Mouse (Mus musculus) CH12.LX (cell line): ENCODE results near the gene Pank2. TPM values are rescaled to one million over a fixed set of nuclear protein-coding genes. Genes with fewer than 3 reads are reported as not detected.

ENCODE experiments used
- DNase-seq: peaks from one replicate; pipeline ENCODE4 v3.0.0-alpha.2; 2013; ENCODE audit errors: extremely low read depth
- H3K27ac ChIP-seq: 2 replicates; pipeline ENCODE4 v1.5.1; 2012; ENCODE audit warnings: low read depth, mild to moderate bottlenecking, control low read depth, moderate library complexity; ENCODE audit not compliant: insufficient read depth
- H3K27me3 ChIP-seq: replicated peaks from 2 replicates; pipeline ENCODE3; 2012; ENCODE audit warnings: inconsistent platforms
- H3K36me3 ChIP-seq, 2 experiments: replicated peaks in 1 of 2; 2 replicates each; pipeline versions ENCODE3 to v1.6.1; 2012; ENCODE audit warnings: inconsistent platforms in 1 of 2, low read length in 1 of 2, mild to moderate bottlenecking in 1 of 2, mixed read lengths in 1 of 2, moderate library complexity in 1 of 2; ENCODE audit not compliant: control insufficient read depth in 1 of 2, insufficient read depth in 1 of 2
- H3K4me1 ChIP-seq, 2 experiments: 2 replicates each; pipeline ENCODE4 v1.6.1; 2012; ENCODE audit warnings: inconsistent platforms in 1 of 2, moderate library complexity in 1 of 2; ENCODE audit not compliant: insufficient read depth in 2 of 2, control insufficient read depth in 1 of 2
- H3K4me2 ChIP-seq: 2 replicates; pipeline ENCODE4 v1.6.1; 2012; ENCODE audit warnings: low read depth, mild to moderate bottlenecking, control low read depth; ENCODE audit not compliant: poor library complexity, insufficient read depth, severe bottlenecking
- H3K4me3 ChIP-seq, 3 experiments: fragments of 150-350 bp in 1 of 3; sonication (generic) in 1 of 3; replicated peaks in 1 of 3; 2 replicates each; pipeline versions ENCODE3 to v1.5.1; 2011 to 2012; ENCODE audit warnings: low read depth in 2 of 3, low read length in 2 of 3, mild to moderate bottlenecking in 2 of 3, moderate library complexity in 2 of 3, control low read depth in 1 of 3, improper control_type of control experiment in 1 of 3, inconsistent platforms in 1 of 3, mixed read lengths in 1 of 3; ENCODE audit not compliant: poor library complexity in 1 of 3
- H3K79me2 ChIP-seq: replicated peaks from 2 replicates; pipeline ENCODE4 v1.6.1; 2012; ENCODE audit warnings: mild to moderate bottlenecking, moderate library complexity; ENCODE audit not compliant: control insufficient read depth, poor library complexity, insufficient read depth, severe bottlenecking; ENCODE audit errors: extremely low read depth
- H3K9ac ChIP-seq: 2 replicates; pipeline ENCODE4 v1.6.1; 2012; ENCODE audit warnings: low read depth, mild to moderate bottlenecking, control low read depth, moderate library complexity; ENCODE audit not compliant: insufficient read depth
- H3K9me3 ChIP-seq: replicated peaks from 2 replicates; pipeline ENCODE3; 2012; ENCODE audit warnings: low read length, inconsistent platforms, mixed read lengths
- BHLHE40 ChIP-seq: IDR thresholded peaks from 2 replicates; pipeline ENCODE4 v1.6.1; 2011; ENCODE audit warnings: mild to moderate bottlenecking, low read depth, low read length, improper control_type of control experiment
- CHD1 ChIP-seq: IDR thresholded peaks from 2 replicates; pipeline ENCODE4 v1.6.1; 2012; ENCODE audit warnings: low read depth, low read length, improper control_type of control experiment, inconsistent platforms
- CHD2 ChIP-seq: IDR thresholded peaks from 2 replicates; pipeline ENCODE4 v1.6.1; 2011; ENCODE audit warnings: low read length, improper control_type of control experiment
- CTCF ChIP-seq, 2 experiments: IDR thresholded peaks in 1 of 2; conservative IDR thresholded peaks in 1 of 2; 2 replicates each; pipeline ENCODE4 v1.5.1; 2011 to 2012; ENCODE audit warnings: low read depth in 2 of 2, low read length in 2 of 2, improper control_type of control experiment in 1 of 2, inconsistent platforms in 1 of 2, mild to moderate bottlenecking in 1 of 2, moderate library complexity in 1 of 2
- E2F4 ChIP-seq: IDR thresholded peaks from 2 replicates; pipeline ENCODE4 v1.6.1; 2011; ENCODE audit warnings: low read depth, low read length, improper control_type of control experiment; ENCODE audit not compliant: insufficient replicate concordance
- ELF1 ChIP-seq: IDR thresholded peaks from 2 replicates; pipeline ENCODE4 v1.6.1; 2014; ENCODE audit warnings: low read depth, mild to moderate bottlenecking, inconsistent platforms, low read length, improper control_type of control experiment
- EP300 ChIP-seq: IDR thresholded peaks from 2 replicates; pipeline ENCODE4 v1.6.1; 2011; ENCODE audit warnings: low read length, improper control_type of control experiment
- ETS1 ChIP-seq: conservative IDR thresholded peaks from 2 replicates; pipeline ENCODE4 v1.6.1; 2012; ENCODE audit warnings: low read depth, mild to moderate bottlenecking, inconsistent platforms, low read length, improper control_type of control experiment, moderate library complexity
- GABPA ChIP-seq: IDR thresholded peaks from 2 replicates; pipeline ENCODE4 v1.6.1; 2012; ENCODE audit warnings: low read depth, low read length, improper control_type of control experiment, inconsistent platforms; ENCODE audit not compliant: insufficient replicate concordance
- HCFC1 ChIP-seq: IDR thresholded peaks from 2 replicates; pipeline ENCODE4 v1.6.1; 2012; ENCODE audit warnings: low read depth, mild to moderate bottlenecking, inconsistent platforms, low read length, improper control_type of control experiment
- IRF4 ChIP-seq: IDR thresholded peaks from 2 replicates; pipeline ENCODE4 v1.6.1; 2014; ENCODE audit warnings: low read depth, mild to moderate bottlenecking, inconsistent platforms, low read length, improper control_type of control experiment
- JUN ChIP-seq: IDR thresholded peaks from 2 replicates; pipeline ENCODE4 v1.6.1; 2011; ENCODE audit warnings: low read depth, mild to moderate bottlenecking, low read length, improper control_type of control experiment, moderate library complexity; ENCODE audit not compliant: insufficient read depth
- JUND ChIP-seq: conservative IDR thresholded peaks from 2 replicates; pipeline ENCODE4 v1.6.1; 2011; ENCODE audit warnings: low read depth, low read length, improper control_type of control experiment
- KAT2A ChIP-seq: IDR thresholded peaks from 2 replicates; pipeline ENCODE4 v1.6.1; 2012; ENCODE audit warnings: low read length, improper control_type of control experiment, inconsistent platforms; ENCODE audit not compliant: insufficient replicate concordance
- MAFK ChIP-seq: IDR thresholded peaks from 2 replicates; pipeline ENCODE4 v1.6.1; 2011; ENCODE audit warnings: low read length, improper control_type of control experiment; ENCODE audit not compliant: insufficient replicate concordance
- MAX ChIP-seq: IDR thresholded peaks from 2 replicates; pipeline ENCODE4 v1.6.1; 2011; ENCODE audit warnings: low read length, improper control_type of control experiment
- MAZ ChIP-seq: IDR thresholded peaks from 2 replicates; pipeline ENCODE4 v1.6.1; 2012; ENCODE audit warnings: low read depth, mild to moderate bottlenecking, inconsistent platforms, low read length, improper control_type of control experiment, moderate library complexity
- MEF2A ChIP-seq: IDR thresholded peaks from 2 replicates; pipeline ENCODE4 v1.6.1; 2014; ENCODE audit warnings: low read depth, mild to moderate bottlenecking, inconsistent platforms, low read length, improper control_type of control experiment, borderline replicate concordance
- MXI1 ChIP-seq: IDR thresholded peaks from 2 replicates; pipeline ENCODE4 v1.6.1; 2011; ENCODE audit warnings: mild to moderate bottlenecking, low read depth, low read length, improper control_type of control experiment
- MYC ChIP-seq: IDR thresholded peaks from 2 replicates; pipeline ENCODE4 v1.6.1; 2011; ENCODE audit warnings: low read depth, mild to moderate bottlenecking, improper control_type of control experiment, low read length
- NELFE ChIP-seq: IDR thresholded peaks from 2 replicates; pipeline ENCODE4 v1.6.1; 2011; ENCODE audit warnings: low read depth, low read length, improper control_type of control experiment
- NRF1 ChIP-seq: IDR thresholded peaks from 2 replicates; pipeline ENCODE4 v1.6.1; 2014; ENCODE audit warnings: low read depth, mild to moderate bottlenecking, inconsistent platforms, low read length, improper control_type of control experiment, moderate library complexity
- PAX5 ChIP-seq: IDR thresholded peaks from 2 replicates; pipeline ENCODE4 v1.6.1; 2012; ENCODE audit warnings: low read length, inconsistent platforms, mixed read lengths
- POLR2A ChIP-seq: IDR thresholded peaks from 2 replicates; pipeline ENCODE4 v1.6.1; 2011; ENCODE audit warnings: low read depth, mild to moderate bottlenecking, improper control_type of control experiment, low read length
- POLR2AphosphoS2 ChIP-seq: IDR thresholded peaks from 2 replicates; pipeline ENCODE4 v1.6.1; 2011; ENCODE audit warnings: low read depth, low read length, improper control_type of control experiment
- RAD21 ChIP-seq: IDR thresholded peaks from 2 replicates; pipeline ENCODE4 v1.6.1; 2011; ENCODE audit warnings: low read depth, mild to moderate bottlenecking, low read length, improper control_type of control experiment, moderate library complexity
- RCOR1 ChIP-seq: conservative IDR thresholded peaks from 2 replicates; pipeline ENCODE4 v1.6.1; 2012; ENCODE audit warnings: low read depth, mild to moderate bottlenecking, inconsistent platforms, low read length, improper control_type of control experiment
- SIN3A ChIP-seq: IDR thresholded peaks from 2 replicates; pipeline ENCODE4 v1.6.1; 2012; ENCODE audit warnings: low read length, improper control_type of control experiment, inconsistent platforms
- SMC3 ChIP-seq: IDR thresholded peaks from 2 replicates; pipeline ENCODE4 v1.6.1; 2011; ENCODE audit warnings: low read depth, low read length, improper control_type of control experiment
- TBP ChIP-seq: conservative IDR thresholded peaks from 2 replicates; pipeline ENCODE4 v1.6.1; 2011; ENCODE audit warnings: low read depth, low read length, improper control_type of control experiment
- TCF12 ChIP-seq: IDR thresholded peaks from 2 replicates; pipeline ENCODE4 v1.6.1; 2014; ENCODE audit warnings: low read depth, mild to moderate bottlenecking, inconsistent platforms, low read length, improper control_type of control experiment
- UBTF ChIP-seq: IDR thresholded peaks from 2 replicates; pipeline ENCODE4 v1.6.1; 2012; ENCODE audit warnings: low read depth, mild to moderate bottlenecking, inconsistent platforms, low read length, improper control_type of control experiment, moderate library complexity
- USF1 ChIP-seq: IDR thresholded peaks from 2 replicates; pipeline ENCODE4 v1.6.1; 2014; ENCODE audit warnings: low read depth, mild to moderate bottlenecking, inconsistent platforms, low read length, improper control_type of control experiment
- USF2 ChIP-seq: conservative IDR thresholded peaks from 2 replicates; pipeline ENCODE4 v1.6.1; 2011; ENCODE audit warnings: low read depth, low read length, improper control_type of control experiment
- ZC3H11A ChIP-seq: IDR thresholded peaks from 2 replicates; pipeline ENCODE4 v1.6.1; 2012; ENCODE audit warnings: low read depth, mild to moderate bottlenecking, inconsistent platforms, low read length, improper control_type of control experiment
- ZKSCAN1 ChIP-seq: IDR thresholded peaks from 2 replicates; pipeline ENCODE4 v1.6.1; 2012; ENCODE audit warnings: low read depth, inconsistent platforms, low read length, improper control_type of control experiment, borderline replicate concordance
- ZMIZ1 ChIP-seq: IDR thresholded peaks from 2 replicates; pipeline ENCODE4 v1.6.1; 2012; ENCODE audit warnings: low read depth, mild to moderate bottlenecking, inconsistent platforms, low read length, improper control_type of control experiment
- ZNF384 ChIP-seq: IDR thresholded peaks from 2 replicates; pipeline ENCODE4 v1.6.1; 2012; ENCODE audit warnings: low read depth, low read length, improper control_type of control experiment, inconsistent platforms
- dilution Hi-C: fragments of 300-500 bp; cut with MboI; formaldehyde crosslinking; loops from 2 replicates; pipeline ENCODE4 v1.14.3; 2020; ENCODE audit warnings: low sequenced_read_pairs; ENCODE audit not compliant: extremely low pct_unique_long_range_greater_than_20kb, extremely low pct_ligation_motif_present
- in situ Hi-C: fragments of 300-500 bp; cut with MboI; formaldehyde crosslinking; loops from 3 replicates; pipeline ENCODE4 v1.14.3; 2019; ENCODE audit warnings: low sequenced_read_pairs, low pct_ligation_motif_present, low pct_unique_long_range_greater_than_20kb, mixed read lengths
- polyA plus RNA-seq: library from polyadenylated mRNA; unstranded; fragments of >175 nt; gene quantifications from 2 replicates; pipeline ENCODE4 v1.2.1, GENCODE M21; 2012; ENCODE audit warnings: low read depth; ENCODE audit not compliant: insufficient read length
- total RNA-seq, 2 experiments: library from RNA; depleted of rRNA; stranded (reverse); fragments of 300-350 nt in 1 of 2; fragments of >200 nt in 1 of 2; gene quantifications; 2 replicates each; pipeline ENCODE4 v1.2.3; 2012 to 2014

The Pank2 gene
- total and polyA plus RNA-seq, 3 experiments: 16.6 to 43.2 (median 28.6) TPM

DNA sequence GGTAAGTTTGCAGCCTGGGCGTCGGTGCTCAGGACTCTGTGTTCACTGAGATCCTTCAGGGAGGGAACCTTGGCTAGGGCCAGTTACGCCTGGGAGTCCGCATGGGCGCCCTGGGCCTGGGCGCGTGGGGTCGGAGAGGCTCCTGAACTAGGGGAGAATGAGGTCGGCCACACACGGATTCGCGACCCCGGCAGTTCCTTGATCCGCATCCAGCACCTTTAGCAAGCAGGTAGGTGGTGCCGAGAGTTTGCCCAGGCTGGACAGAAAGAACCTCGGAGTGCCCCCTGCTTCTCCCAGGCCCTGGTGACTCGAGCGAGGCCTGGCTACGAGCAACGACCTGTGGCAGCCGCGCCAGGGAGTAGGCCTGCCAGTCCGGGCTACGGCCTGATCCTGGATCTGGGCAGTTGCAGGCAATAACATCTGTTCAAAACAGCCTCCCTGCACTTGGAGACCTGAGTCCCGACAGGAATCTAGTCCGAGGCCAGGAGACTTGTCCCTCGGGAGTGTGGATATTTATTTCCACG lies 28.1 kb upstream of the Pank2 start:
- Histone ChIP-seq H3K27me3 (no peaks in the 10 kb centered on the region), H3K36me3 (peaks cover 5 to 32% of the 10 kb centered on the region in 2 experiments)
- TF ChIP-seq MAX (no peak; the same call in 1 of the 2 replicates), ZNF384 (no peak), SMC3 (no peak), CTCF (conservative IDR thresholded peaks at IDR 0.05 in 1 of 2, IDR thresholded peaks at IDR 0.05 in 1 of 2; ENCODE audit: low read depth in 2 of 2, low read length in 2 of 2) (no peak), GABPA (no peak), ZKSCAN1 (no peak), E2F4 (no peak), CHD2 (no peak), NRF1 (no peak), CHD1 (0 out of 2 replicates have a peak, but pooled peaks have one; percentile 65), HCFC1 (0 out of 2 replicates have a peak, but pooled peaks have one; percentile 6), ZC3H11A (no peak), SIN3A (peak; percentile 72; the same call in 1 of the 2 replicates), USF1 (no peak), USF2 (no peak), ELF1 (peak; percentile 12; the same call in 1 of the 2 replicates), KAT2A (0 out of 2 replicates have a peak, but pooled peaks have one; percentile 28), MEF2A (no peak), POLR2AphosphoS2 (peak; percentile 73; the same call in 1 of the 2 replicates), EP300 (no peak), MXI1 (peak; percentile 46), JUND (no peak), IRF4 (no peak), MAZ (0 out of 2 replicates have a peak, but pooled peaks have one; percentile 58), PAX5 (no peak), TBP (no peak), BHLHE40 (no peak; the same call in 1 of the 2 replicates), UBTF (peak; percentile 41; the same call in 1 of the 2 replicates), RAD21 (no peak), RCOR1 (no peak; the same call in 1 of the 2 replicates), TCF12 (no peak), POLR2A (no peak), JUN (no peak), MYC (no peak), MAFK (no peak), NELFE (peak; percentile 92), ETS1 (0 out of 2 replicates have a peak, but pooled peaks have one; percentile 3), ZMIZ1 (no peak)
- TF ChIP-seq, all 38 proteins: peak for 11
- H3K27ac ChIP-seq: peak overlapping the region; percentile 87
- DNase-seq: no peak
- in situ Hi-C loops: no loop called here
- dilution Hi-C loops: no loop called here
- peaks cover 18 to 41% of the 10 kb centered on the region in 2 experiments for H3K4me1 ChIP-seq
- H3K4me2 ChIP-seq: peak overlapping the region; percentile 98
- no peaks in the 10 kb centered on the region for H3K9me3 ChIP-seq
- peaks cover 9% of the 10 kb centered on the region; the same call in 1 of the 2 replicates for H3K79me2 ChIP-seq
- H3K4me3 ChIP-seq: peak overlapping the region; percentile 66 to 91 (median 80)
- H3K9ac ChIP-seq: peak overlapping the region; percentile 75
